Mouse (Mus musculus): ENCODE data around the gene Kank4. TPM values are rescaled to one million over a fixed set of nuclear protein-coding genes. Genes with fewer than 3 reads are reported as not detected.

Kank4 gene
- total and polyA plus RNA-seq, 3 experiments: not detected

GRCm38 (mm10) chr4:98789133-98789765, 28.1 kb downstream of the Kank4 start:
- no peaks in the 10 kb centered on the region for H3K9me3 ChIP-seq (replicated peaks; ENCODE audit: insufficient read depth, low read length)

GRCm38 (mm10) chr4:98786281-98786680, 31.1 kb downstream of the Kank4 start:
- Histone ChIP-seq H3K4me1 (ENCODE audit: control insufficient read depth in 1 of 2, insufficient read depth in 2 of 2, low read length in 2 of 2) (no peaks in the 10 kb centered on the region), H3K9ac (ENCODE audit: control insufficient read depth, low read depth, low read length, poor library complexity, severe bottlenecking) (no peak overlapping the region), H3K9me3 (replicated peaks; ENCODE audit: insufficient read depth, low read length) (no peaks in the 10 kb centered on the region), H3K27me3 (ENCODE audit: control insufficient read depth in 1 of 2, insufficient read depth in 2 of 2, low read length in 2 of 2) (no peaks in the 10 kb centered on the region), H3K27ac (ENCODE audit: control insufficient read depth, low read depth, low read length) (no peak overlapping the region), H3K79me2 (ENCODE audit: control insufficient read depth, insufficient read depth, low read length, poor library complexity) (no peaks in the 10 kb centered on the region), H3K36me3 (ENCODE audit: control insufficient read depth in 1 of 2, insufficient read depth in 2 of 2, low read length in 2 of 2) (no peaks in the 10 kb centered on the region), H3K4me3 (ENCODE audit: control insufficient read depth in 1 of 2, insufficient read depth in 1 of 2, low read depth in 2 of 2, low read length in 2 of 2) (no peak overlapping the region)
- TF ChIP-seq TCF12 (IDR thresholded peaks at IDR 0.05; ENCODE audit: low read depth, low read length) (no peak), CHD1 (IDR thresholded peaks at IDR 0.05; ENCODE audit: low read depth, low read length) (no peak), MAX (IDR thresholded peaks at IDR 0.05; ENCODE audit: low read length) (no peak), NELFE (IDR thresholded peaks at IDR 0.05; ENCODE audit: low read depth, low read length) (no peak), MAFK (IDR thresholded peaks at IDR 0.05; ENCODE audit: borderline replicate concordance, low read depth, low read length) (no peak), CHD2 (IDR thresholded peaks at IDR 0.05; ENCODE audit: low read length) (no peak), USF2 (IDR thresholded peaks at IDR 0.05; ENCODE audit: borderline replicate concordance in 1 of 2, insufficient read depth in 1 of 2, low read depth in 1 of 2, low read length in 2 of 2) (no peak), E2F4 (IDR thresholded peaks at IDR 0.05; ENCODE audit: borderline replicate concordance, low read depth, low read length) (no peak), POLR2AphosphoS2 (IDR thresholded peaks at IDR 0.05; ENCODE audit: low read length) (no peak), ZMIZ1 (IDR thresholded peaks at IDR 0.05; ENCODE audit: low read depth, low read length) (no peak), BHLHE40 (IDR thresholded peaks at IDR 0.05; ENCODE audit: borderline replicate concordance, low read depth, low read length) (no peak)
- DNase-seq (ENCODE audit: low read depth, low spot score): no peak

More at GRCm38 (mm10) chr4:98789133-98789765, 28.1 kb downstream of the Kank4 start:
- no peak overlapping the region for H3K27ac ChIP-seq (ENCODE audit: control insufficient read depth, low read depth, low read length)
- H3K27me3 ChIP-seq (ENCODE audit: control insufficient read depth in 1 of 2, insufficient read depth in 2 of 2, low read length in 2 of 2): no peaks in the 10 kb centered on the region
- H3K4me3 ChIP-seq (ENCODE audit: control insufficient read depth in 1 of 2, insufficient read depth in 1 of 2, low read depth in 2 of 2, low read length in 2 of 2): no peak overlapping the region
- H3K36me3 ChIP-seq (ENCODE audit: control insufficient read depth in 1 of 2, insufficient read depth in 2 of 2, low read length in 2 of 2): no peaks in the 10 kb centered on the region
- H3K9ac ChIP-seq (ENCODE audit: control insufficient read depth, low read depth, low read length, poor library complexity, severe bottlenecking): no peak overlapping the region
- no peaks in the 10 kb centered on the region for H3K4me1 ChIP-seq (ENCODE audit: control insufficient read depth in 1 of 2, insufficient read depth in 2 of 2, low read length in 2 of 2)
- H3K79me2 ChIP-seq (ENCODE audit: control insufficient read depth, insufficient read depth, low read length, poor library complexity): no peaks in the 10 kb centered on the region
- DNase-seq (ENCODE audit: low read depth, low spot score): no peak
- TF ChIP-seq ZMIZ1 (IDR thresholded peaks at IDR 0.05; ENCODE audit: low read depth, low read length): no peak
- TF ChIP-seq ZNF384 (IDR thresholded peaks at IDR 0.05; ENCODE audit: low read depth, low read length): no peak
- no peak for TF ChIP-seq TCF12 (IDR thresholded peaks at IDR 0.05; ENCODE audit: low read depth, low read length)
- no peak for TF ChIP-seq JUND (IDR thresholded peaks at IDR 0.05; ENCODE audit: low read depth, low read length)
- TF ChIP-seq TBP (IDR thresholded peaks at IDR 0.05; ENCODE audit: low read depth, low read length): no peak
- TF ChIP-seq CTCF (IDR thresholded peaks at IDR 0.05 in 2 of 3, conservative IDR thresholded peaks at IDR 0.05 in 1 of 3; ENCODE audit: control insufficient read depth in 1 of 3, insufficient read depth in 1 of 3, low read depth in 2 of 3, low read length in 3 of 3, poor library complexity in 1 of 3, severe bottlenecking in 1 of 3): no peak
- no peak for TF ChIP-seq TAL1 (IDR thresholded peaks at IDR 0.05; ENCODE audit: low read length)
